Mouse (Mus musculus): ENCODE measurements at regions not wholly inside any gene's neighbourhood (a gene's known extent, or its start where the extent isn't known, plus 50 kb on each side); places are given as distances from the start of the nearest gene placed in this dataset.

- Histone ChIP-seq H3K9ac (ENCODE audit: low read length) (no peak overlapping the region), H3K36me3 (ENCODE audit: control insufficient read depth, insufficient read depth, low read length) (no peaks in the 10 kb centered on the region), H3K4me2 (replicated peaks; ENCODE audit: low read depth) (no peak overlapping the region), H3K4me3 (ENCODE audit: low read depth, low read length) (no peak overlapping the region), H3K27ac (replicated peaks) (no peak overlapping the region), H3K4me1 (replicated peaks; ENCODE audit: control insufficient read depth, insufficient read depth) (no peaks in the 10 kb centered on the region), H3K27me3 (ENCODE audit: control insufficient read depth, insufficient read depth, low read length) (no peaks in the 10 kb centered on the region), H3K9me3 (ENCODE audit: control insufficient read depth, low read length) (no peaks in the 10 kb centered on the region)
- no peak for DNase-seq (ENCODE audit: low spot score)
- 83% methylated on average over 4 of the region's 4 CpGs for WGBS
- no peak for TF ChIP-seq EP300 (optimal IDR thresholded peaks at IDR 0.05)
- no peak for TF ChIP-seq CTCF (IDR thresholded peaks at IDR 0.05; ENCODE audit: low read depth)
- no peak for ATAC-seq (ENCODE audit: low FRiP score, low TSS enrichment)
Measured at GRCm38 (mm10) chr9:84195338-84195737, 270.4 kb downstream of the Bckdhb start.

GRCm38 (mm10) chr9:84200208-84200607, 275.3 kb downstream of the Bckdhb start:
- Histone ChIP-seq H3K36me3 (ENCODE audit: control insufficient read depth, insufficient read depth, low read length) (no peaks in the 10 kb centered on the region), H3K4me3 (ENCODE audit: low read depth, low read length) (no peak overlapping the region), H3K27me3 (ENCODE audit: control insufficient read depth, insufficient read depth, low read length) (no peaks in the 10 kb centered on the region), H3K27ac (replicated peaks) (no peak overlapping the region), H3K4me1 (replicated peaks; ENCODE audit: control insufficient read depth, insufficient read depth) (no peaks in the 10 kb centered on the region), H3K9ac (ENCODE audit: low read length) (no peak overlapping the region), H3K9me3 (ENCODE audit: control insufficient read depth, low read length) (no peaks in the 10 kb centered on the region), H3K4me2 (replicated peaks; ENCODE audit: low read depth) (no peak overlapping the region)
- TF ChIP-seq EP300 (optimal IDR thresholded peaks at IDR 0.05) (no peak), CTCF (IDR thresholded peaks at IDR 0.05; ENCODE audit: low read depth) (no peak)
- WGBS = 90% methylated on average over 3 of the region's 3 CpGs
- DNase-seq (ENCODE audit: low spot score) (no peak), ATAC-seq (ENCODE audit: low FRiP score, low TSS enrichment) (no peak)

GRCm38 (mm10) chr9:84204056-84204455, 279.1 kb downstream of the Bckdhb start:
- no peak for ATAC-seq (ENCODE audit: low FRiP score, low TSS enrichment)
- H3K4me2 ChIP-seq (replicated peaks; ENCODE audit: low read depth) = no peak overlapping the region
- no peaks in the 10 kb centered on the region for H3K4me1 ChIP-seq (replicated peaks; ENCODE audit: control insufficient read depth, insufficient read depth)
- H3K27ac ChIP-seq (replicated peaks) = no peak overlapping the region
- 72% methylated on average over 3 of the region's 3 CpGs for WGBS
- no peaks in the 10 kb centered on the region for H3K36me3 ChIP-seq (ENCODE audit: control insufficient read depth, insufficient read depth, low read length)
- no peak for DNase-seq (ENCODE audit: low spot score)
- H3K9me3 ChIP-seq (ENCODE audit: control insufficient read depth, low read length) = no peaks in the 10 kb centered on the region
- no peaks in the 10 kb centered on the region for H3K27me3 ChIP-seq (ENCODE audit: control insufficient read depth, insufficient read depth, low read length)
- H3K9ac ChIP-seq (ENCODE audit: low read length) = no peak overlapping the region
- no peak for TF ChIP-seq EP300 (optimal IDR thresholded peaks at IDR 0.05)
- no peak for TF ChIP-seq CTCF (IDR thresholded peaks at IDR 0.05; ENCODE audit: low read depth)
- no peak overlapping the region for H3K4me3 ChIP-seq (ENCODE audit: low read depth, low read length)

- no peak for DNase-seq (ENCODE audit: low spot score)
- H3K36me3 ChIP-seq (ENCODE audit: control insufficient read depth, insufficient read depth, low read length) = no peaks in the 10 kb centered on the region
- H3K9me3 ChIP-seq (ENCODE audit: control insufficient read depth, low read length) = no peaks in the 10 kb centered on the region
- H3K27me3 ChIP-seq (ENCODE audit: control insufficient read depth, insufficient read depth, low read length) = no peaks in the 10 kb centered on the region
- no peak overlapping the region for H3K27ac ChIP-seq (replicated peaks)
- ATAC-seq (ENCODE audit: low FRiP score, low TSS enrichment) = no peak
- WGBS = 67% methylated on average over 4 of the region's 4 CpGs
- H3K4me1 ChIP-seq (replicated peaks; ENCODE audit: control insufficient read depth, insufficient read depth) = no peaks in the 10 kb centered on the region
- TF ChIP-seq CTCF (IDR thresholded peaks at IDR 0.05; ENCODE audit: low read depth) (no peak), EP300 (optimal IDR thresholded peaks at IDR 0.05) (no peak)
- H3K4me2 ChIP-seq (replicated peaks; ENCODE audit: low read depth) = no peak overlapping the region
- no peak overlapping the region for H3K9ac ChIP-seq (ENCODE audit: low read length)
- no peak overlapping the region for H3K4me3 ChIP-seq (ENCODE audit: low read depth, low read length)
Measured at GRCm38 (mm10) chr9:84240491-84240975, 315.6 kb downstream of the Bckdhb start.

GRCm38 (mm10) chr9:84249765-84250164, 324.8 kb downstream of the Bckdhb start:
- TF ChIP-seq EP300 (optimal IDR thresholded peaks at IDR 0.05) = no peak
- no peak for TF ChIP-seq CTCF (IDR thresholded peaks at IDR 0.05; ENCODE audit: low read depth)
- no peak overlapping the region for H3K27ac ChIP-seq (replicated peaks)
- ATAC-seq (ENCODE audit: low FRiP score, low TSS enrichment) (no peak), DNase-seq (ENCODE audit: low spot score) (no peak)
- no peak overlapping the region for H3K4me2 ChIP-seq (replicated peaks; ENCODE audit: low read depth)
- H3K27me3 ChIP-seq (ENCODE audit: control insufficient read depth, insufficient read depth, low read length) = no peaks in the 10 kb centered on the region
- no peaks in the 10 kb centered on the region for H3K9me3 ChIP-seq (ENCODE audit: control insufficient read depth, low read length)
- WGBS = 56% methylated on average over 1 of the region's 1 CpGs
- no peak overlapping the region for H3K4me3 ChIP-seq (ENCODE audit: low read depth, low read length)
- no peaks in the 10 kb centered on the region for H3K36me3 ChIP-seq (ENCODE audit: control insufficient read depth, insufficient read depth, low read length)
- H3K4me1 ChIP-seq (replicated peaks; ENCODE audit: control insufficient read depth, insufficient read depth) = no peaks in the 10 kb centered on the region
- H3K9ac ChIP-seq (ENCODE audit: low read length) = no peak overlapping the region

- DNase-seq (ENCODE audit: low spot score) (peak; percentile 70), ATAC-seq (ENCODE audit: low FRiP score, low TSS enrichment) (peak; percentile 67)
- no peak overlapping the region for H3K4me2 ChIP-seq (replicated peaks; ENCODE audit: low read depth)
- H3K4me1 ChIP-seq (replicated peaks; ENCODE audit: control insufficient read depth, insufficient read depth) = no peaks in the 10 kb centered on the region
- TF ChIP-seq CTCF (IDR thresholded peaks at IDR 0.05; ENCODE audit: low read depth) (peak; percentile 81), EP300 (optimal IDR thresholded peaks at IDR 0.05) (no peak)
- no peaks in the 10 kb centered on the region for H3K27me3 ChIP-seq (ENCODE audit: control insufficient read depth, insufficient read depth, low read length)
- 26% methylated on average over 7 of the region's 7 CpGs for WGBS
- no peak overlapping the region for H3K9ac ChIP-seq (ENCODE audit: low read length)
- H3K36me3 ChIP-seq (ENCODE audit: control insufficient read depth, insufficient read depth, low read length) = no peaks in the 10 kb centered on the region
- H3K4me3 ChIP-seq (ENCODE audit: low read depth, low read length) = no peak overlapping the region
- no peak overlapping the region for H3K27ac ChIP-seq (replicated peaks)
- H3K9me3 ChIP-seq (ENCODE audit: control insufficient read depth, low read length) = no peaks in the 10 kb centered on the region
Measured at GRCm38 (mm10) chr9:84253022-84253991, 328.4 kb downstream of the Bckdhb start.

Measured in stomach, postnatal 0 days (tissue).